ENCODE assay signal across 15 mouse cellular contexts in the genomic region with DNA sequence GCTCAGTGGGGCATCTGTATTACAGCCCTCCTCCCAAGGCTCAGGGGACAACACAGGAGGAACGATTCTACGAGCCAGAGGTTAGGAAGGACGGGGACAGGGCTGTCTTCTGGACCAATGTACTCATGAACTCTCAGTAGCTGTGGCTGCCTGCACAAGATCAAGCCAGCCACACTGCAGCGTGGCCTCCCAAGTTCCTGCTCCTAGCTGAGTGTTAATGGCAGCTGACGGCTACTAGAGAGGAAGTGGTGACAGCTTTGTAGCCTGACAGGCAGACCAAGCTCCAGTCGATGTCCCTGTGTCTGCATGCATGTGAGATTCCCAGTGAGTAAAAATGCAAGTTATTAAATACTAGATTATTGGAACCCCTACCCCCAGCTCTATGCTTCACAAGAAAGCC. TPM values are rescaled to one million over a fixed set of nuclear protein-coding genes. Genes with fewer than 3 reads are reported as not detected.
A peak's percentile ranks its signal among the peaks of the same experiment; 100 is the strongest.
DNase-seq lines count a peak whose midpoint lies in the region; ATAC-seq and TF ChIP-seq lines count a peak whose summit lies in the region.
"Had no signal": no experiment of that assay in that cellular context is flagged by ENCODE, and none has a peak within 500 bp of the region (broad histone marks: within the 10 kb centered on the region; RNA-seq: fewer than 3 reads in every experiment).

No protein-coding gene starts in this region.

- no peak overlapping the region for H3K9ac ChIP-seq in lung, postnatal 0 days (replicated peaks; ENCODE audit: low read depth)
- H3K9ac ChIP-seq in heart, embryonic 16.5 days (ENCODE audit: low read length), result no peak overlapping the region
- no peak overlapping the region for H3K9ac ChIP-seq in stomach, embryonic 16.5 days (ENCODE audit: low read length)
- H3K9ac ChIP-seq: forebrain, postnatal 0 days; hindbrain, embryonic 12.5 days; liver, embryonic 14.5 days had no signal

- H3K4me2 ChIP-seq in lung, postnatal 0 days (replicated peaks; ENCODE audit: low read depth, low read length), result no peak overlapping the region
- no peak overlapping the region for H3K4me2 ChIP-seq in heart, embryonic 16.5 days (ENCODE audit: low read depth, low read length)
- no peak overlapping the region for H3K4me2 ChIP-seq in stomach, embryonic 16.5 days (ENCODE audit: low read depth, low read length)
- H3K4me2 ChIP-seq: hindbrain, embryonic 12.5 days had no signal

- H3K27me3 ChIP-seq in heart, embryonic 10.5 days (ENCODE audit: insufficient read depth, poor library complexity, severe bottlenecking), result no peaks in the 10 kb centered on the region
- H3K27me3 ChIP-seq in lung, postnatal 0 days (replicated peaks; ENCODE audit: insufficient read depth, low read length), result no peaks in the 10 kb centered on the region
- no peaks in the 10 kb centered on the region for H3K27me3 ChIP-seq in heart, embryonic 16.5 days (ENCODE audit: control insufficient read depth, insufficient read depth, low read length)
- H3K27me3 ChIP-seq in stomach, embryonic 16.5 days (ENCODE audit: control insufficient read depth, insufficient read depth, low read length), result no peaks in the 10 kb centered on the region
- H3K27me3 ChIP-seq: hindbrain, embryonic 12.5 days had no signal

- TF ChIP-seq EP300 in lung, postnatal 0 days (IDR thresholded peaks at IDR 0.05), result no peak

- WGBS in heart, embryonic 10.5 days, result 8% methylated on average over 6 of the region's 6 CpGs
- WGBS in lung, postnatal 0 days, result 26% methylated on average over 6 of the region's 6 CpGs
- 11% methylated on average over 6 of the region's 6 CpGs for WGBS in heart, embryonic 16.5 days
- WGBS in stomach, embryonic 16.5 days, result 58% methylated on average over 6 of the region's 6 CpGs

- TF ChIP-seq CTCF in lung, postnatal 0 days (IDR thresholded peaks at IDR 0.05), result no peak

- H3K9me3 ChIP-seq in heart, embryonic 10.5 days, result no peaks in the 10 kb centered on the region
- H3K9me3 ChIP-seq in lung, postnatal 0 days (ENCODE audit: low read length), result no peaks in the 10 kb centered on the region
- no peaks in the 10 kb centered on the region for H3K9me3 ChIP-seq in heart, embryonic 16.5 days (replicated peaks; ENCODE audit: control insufficient read depth, low read length)
- H3K9me3 ChIP-seq in stomach, embryonic 16.5 days (replicated peaks; ENCODE audit: control insufficient read depth, low read length), result no peaks in the 10 kb centered on the region
- H3K9me3 ChIP-seq: hindbrain, embryonic 12.5 days had no signal

- H3K36me3 ChIP-seq in heart, embryonic 10.5 days, result peaks cover 43% of the 10 kb centered on the region
- peaks cover 25% of the 10 kb centered on the region for H3K36me3 ChIP-seq in lung, postnatal 0 days (ENCODE audit: insufficient read depth, low read length)
- H3K36me3 ChIP-seq in heart, embryonic 16.5 days (ENCODE audit: control insufficient read depth, insufficient read depth), result peaks cover 19% of the 10 kb centered on the region
- peaks cover 16% of the 10 kb centered on the region for H3K36me3 ChIP-seq in stomach, embryonic 16.5 days (ENCODE audit: control insufficient read depth, insufficient read depth, low read length)

- peak overlapping the region; percentile 79 for H3K27ac ChIP-seq in heart, embryonic 10.5 days
- H3K27ac ChIP-seq in lung, postnatal 0 days (ENCODE audit: low read length), result peak overlapping the region; percentile 69
- peak overlapping the region; percentile 58; the same call in 1 of the 2 replicates for H3K27ac ChIP-seq in heart, embryonic 16.5 days (ENCODE audit: low read length)
- peak overlapping the region; percentile 53 for H3K27ac ChIP-seq in stomach, embryonic 16.5 days (ENCODE audit: low read length)
- H3K27ac ChIP-seq: hindbrain, embryonic 12.5 days; left cerebral cortex, adult 2 months; liver, embryonic 14.5 days had no signal

- 0 out of 2 replicates have a peak overlapping the region, but pooled peaks have one; percentile 12 for H3K4me3 ChIP-seq in heart, embryonic 10.5 days
- H3K4me3 ChIP-seq in lung, postnatal 0 days (ENCODE audit: low read depth, low read length), result no peak overlapping the region
- no peak overlapping the region for H3K4me3 ChIP-seq in heart, embryonic 16.5 days (ENCODE audit: low read length)
- H3K4me3 ChIP-seq in stomach, embryonic 16.5 days (replicated peaks; ENCODE audit: low read length), result no peak overlapping the region
- H3K4me3 ChIP-seq: erythroblast, embryonic 14.5 days; hindbrain, embryonic 12.5 days; left cerebral cortex, adult 2 months had no signal

- ATAC-seq in lung, postnatal 0 days, result no peak
- 0 out of 2 replicates have a peak, but pooled peaks have one; percentile 51 for ATAC-seq in heart, embryonic 16.5 days (replicated peaks; ENCODE audit: extremely low read depth, insufficient read depth, low FRiP score)
- peak; percentile 39; the same call in 1 of the 2 replicates for ATAC-seq in stomach, embryonic 16.5 days (ENCODE audit: insufficient read depth, low FRiP score)
- ATAC-seq: forebrain, postnatal 0 days had no signal

- H3K4me1 ChIP-seq in heart, embryonic 10.5 days, result peaks cover 59% of the 10 kb centered on the region
- peaks cover 41% of the 10 kb centered on the region; the same call in 1 of the 2 replicates for H3K4me1 ChIP-seq in lung, postnatal 0 days (ENCODE audit: insufficient read depth, low read depth, low read length)
- H3K4me1 ChIP-seq in heart, embryonic 16.5 days (ENCODE audit: control insufficient read depth, insufficient read depth, low read length), result peaks cover 29% of the 10 kb centered on the region
- peaks cover 8% of the 10 kb centered on the region for H3K4me1 ChIP-seq in stomach, embryonic 16.5 days (ENCODE audit: control insufficient read depth, insufficient read depth, low read length)

- DNase-seq in heart, embryonic 10.5 days (ENCODE audit: low spot score), result peak; percentile 87
- no peak for DNase-seq in heart, adult 8-10 months (ENCODE audit: low spot score)
- no peak for DNase-seq in lung, postnatal 0 days (ENCODE audit: low spot score)
- no peak for DNase-seq in lung, postnatal 36 days
- DNase-seq in urinary bladder, postnatal 36 days (ENCODE audit: low spot score in 2 of 2), result no peak
- DNase-seq in spleen, postnatal 36 days (ENCODE audit: low spot score in 2 of 2), result no peak
- DNase-seq: cerebellum, adult 8-10 months; forebrain, postnatal 0 days; gastrocnemius, postnatal 14 days had no signal

RNA-seq across cellular contexts. Expression of a gene that starts 39.7 kb away (rescaled TPM):
- 1.3 and 1.6 TPM in 2 replicates for polyA plus RNA-seq in heart, embryonic 10.5 days (2016; fragmentation: Nextera tagmentation; extraction: Ambion mirVana)
- total RNA-seq in heart, adult 8-10 months (2022), result 1 to 10 TPM in 1 of 4 experiments, under 1 TPM in 3; 0.38 to 2.0 (median 0.60) TPM
- 0.44 and 0.88 TPM in 2 replicates for polyA plus RNA-seq in lung, postnatal 0 days (2015; fragmentation: Nextera tagmentation; extraction: Ambion mirVana)
- polyA plus RNA-seq in heart, embryonic 16.5 days (2015; fragmentation: Nextera tagmentation; extraction: Ambion mirVana), result 1.0 and 1.1 TPM in 2 replicates
- polyA plus RNA-seq in stomach, embryonic 16.5 days (2015; fragmentation: Nextera tagmentation; extraction: Ambion mirVana), result 2.1 and 3.1 TPM in 2 replicates
- polyA plus RNA-seq: erythroblast, embryonic 14.5 days had no signal

RNA-seq across cellular contexts. Expression of a gene that starts 51.6 kb away (rescaled TPM):
- 35.9 and 37.4 TPM in 2 replicates for polyA plus RNA-seq in heart, embryonic 10.5 days (2016; fragmentation: Nextera tagmentation; extraction: Ambion mirVana)
- 10 to 100 TPM; 14.0 to 21.4 (median 15.6) TPM for total RNA-seq in heart, adult 8-10 months (2022)
- polyA plus RNA-seq in lung, postnatal 0 days (2015; fragmentation: Nextera tagmentation; extraction: Ambion mirVana), result 70.4 and 82.1 TPM in 2 replicates
- 19.4 and 21.7 TPM in 2 replicates for polyA plus RNA-seq in heart, embryonic 16.5 days (2015; fragmentation: Nextera tagmentation; extraction: Ambion mirVana)
- polyA plus RNA-seq in stomach, embryonic 16.5 days (2015; fragmentation: Nextera tagmentation; extraction: Ambion mirVana), result 25.8 and 28.7 TPM in 2 replicates
